Mouse (Mus musculus) ovary, adult 18-20 months (tissue): ENCODE data around the gene Hif3a.

Source experiments
- DNase-seq: peaks from one replicate; pipeline ENCODE4 v3.0.0; 2022; ENCODE audit warnings: low spot score, mixed read lengths

The Hif3a gene

DNA sequence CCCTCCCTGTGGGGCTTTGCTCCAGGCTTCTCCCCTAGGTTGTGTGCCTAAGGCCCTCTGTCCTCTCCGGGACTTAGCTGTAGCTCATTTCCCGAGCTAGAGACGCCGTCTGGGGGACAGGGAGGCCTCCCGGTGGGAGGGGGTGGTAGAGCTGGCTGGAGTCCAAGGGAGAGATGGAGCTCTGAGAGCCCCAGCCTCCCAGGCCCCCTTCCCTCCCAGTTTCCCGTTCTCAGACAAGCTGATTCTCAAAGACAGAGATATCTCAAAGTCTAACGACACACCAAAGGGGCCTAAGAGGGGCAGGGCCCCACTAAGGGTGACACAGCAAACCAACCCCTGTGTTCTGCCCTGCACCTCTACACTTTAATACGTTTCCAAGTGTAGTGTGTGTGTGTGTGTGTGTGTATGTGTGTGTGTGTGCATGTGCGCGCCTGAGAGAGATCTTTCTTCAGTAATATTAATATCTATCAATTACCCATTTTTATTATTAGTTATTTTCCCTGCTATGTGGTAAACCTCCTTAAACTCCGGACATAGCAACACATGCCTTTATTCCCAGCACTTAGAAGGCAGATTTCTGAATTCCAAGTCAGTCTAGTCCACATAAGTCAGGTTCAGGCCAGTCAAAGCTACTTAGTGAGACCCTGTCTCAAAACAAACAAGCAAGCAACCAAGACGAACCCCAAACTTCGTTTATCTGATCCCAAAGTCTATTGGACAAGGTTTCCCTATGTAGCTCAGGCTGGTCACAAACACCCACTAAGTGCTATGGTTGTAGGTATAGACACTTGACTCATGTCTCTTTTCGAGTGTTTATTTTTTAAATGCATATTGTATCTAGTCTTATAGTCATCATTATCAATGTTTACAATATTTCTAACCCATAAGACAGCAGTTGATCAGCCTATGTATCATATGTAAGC is 5.4 kb downstream of the Hif3a start:
- no peak for DNase-seq

DNA sequence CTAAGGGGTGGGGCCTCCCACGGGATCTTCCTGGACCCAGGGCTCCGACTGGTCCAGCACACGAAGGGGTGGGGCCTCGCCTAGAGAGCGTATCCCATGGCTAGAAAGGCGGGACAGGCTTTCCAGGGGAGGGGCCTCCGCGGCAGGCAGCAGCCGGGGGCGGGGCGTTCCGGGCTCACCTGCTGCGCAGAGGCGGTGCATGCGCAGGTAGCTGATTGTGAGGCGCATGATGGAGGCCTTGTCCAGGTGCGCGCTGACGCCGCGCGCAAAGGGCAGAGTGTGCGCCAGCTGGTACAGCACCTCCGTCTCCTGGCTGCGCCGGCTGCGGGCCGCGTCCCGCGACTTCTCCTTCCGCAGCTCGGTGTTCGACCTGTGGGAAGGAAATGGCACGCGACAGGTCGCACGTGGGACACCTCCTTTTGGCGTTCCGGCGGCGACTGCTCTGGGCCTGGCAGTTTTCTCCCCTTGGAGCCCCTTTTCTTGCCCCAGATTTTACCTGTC is 6.1 kb downstream of the Hif3a start:
- peak; percentile 81 for DNase-seq

- no peak for DNase-seq
Measured at GRCm38 (mm10) chr7:17055287-17055946, 6.8 kb downstream of the Hif3a start.

- no peak for DNase-seq
Measured at GRCm38 (mm10) chr7:17054325-17054989, 7.8 kb downstream of the Hif3a start.

GRCm38 (mm10) chr7:17050933-17051594 is 11.2 kb downstream of the Hif3a start:
- no peak for DNase-seq

DNA sequence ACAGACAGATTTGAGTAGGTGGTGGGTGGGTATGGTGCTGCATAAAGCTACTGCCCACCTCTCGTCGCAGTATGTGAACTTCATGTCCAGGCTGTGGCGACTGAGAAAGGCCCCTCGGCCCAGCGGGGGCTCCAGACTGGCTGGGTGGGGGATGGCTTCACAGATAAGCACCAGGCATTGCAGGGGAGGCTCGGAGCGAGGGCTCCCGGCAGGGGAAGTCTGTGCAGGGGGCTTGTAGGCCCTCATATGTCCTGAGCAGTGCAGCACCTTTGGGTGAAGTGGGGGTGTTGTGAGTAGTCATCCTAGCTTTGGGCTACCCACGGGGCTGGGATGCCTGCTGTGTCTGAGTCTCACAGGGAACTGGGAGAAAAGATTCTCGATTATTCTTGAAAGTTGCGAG is 11.7 kb downstream of the Hif3a start:
- DNase-seq = no peak

DNA sequence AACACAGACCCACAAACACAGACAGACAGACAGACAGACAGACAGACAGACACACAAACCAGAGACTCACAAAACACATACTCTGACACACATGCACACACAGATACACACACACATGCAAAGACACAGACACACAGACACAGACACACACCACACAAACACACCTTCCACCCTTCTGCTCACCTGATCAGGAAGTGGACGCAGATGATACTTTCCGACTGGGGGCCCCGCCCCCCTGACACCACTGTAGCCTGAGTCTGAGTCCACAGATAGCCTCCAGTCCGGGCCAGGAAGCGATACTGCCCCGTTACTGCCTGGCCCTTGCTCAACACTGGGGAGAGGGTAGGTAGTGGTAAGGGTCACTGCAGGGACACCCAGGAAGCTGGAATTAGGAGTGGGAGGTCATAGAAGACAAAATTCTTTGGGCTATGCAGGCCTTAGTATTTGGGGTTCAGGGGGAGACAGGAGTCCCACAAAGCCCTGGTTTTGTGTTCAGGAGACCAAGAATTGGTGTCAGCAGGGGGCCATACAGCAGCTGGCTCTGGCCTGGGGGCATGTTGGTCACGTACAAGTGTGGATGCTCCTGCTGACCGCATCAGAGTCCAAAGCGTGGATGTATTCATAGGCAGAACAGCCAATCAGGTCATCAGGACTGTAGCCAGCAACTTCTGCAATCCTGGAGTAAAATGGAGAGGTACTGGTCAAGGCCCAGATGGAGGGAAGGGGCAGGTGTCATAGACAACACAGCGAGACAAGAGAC is 13.6 kb downstream of the Hif3a start:
- no peak for DNase-seq

- DNase-seq = no peak
Measured at GRCm38 (mm10) chr7:17047041-17047682, 15.1 kb downstream of the Hif3a start.

DNA sequence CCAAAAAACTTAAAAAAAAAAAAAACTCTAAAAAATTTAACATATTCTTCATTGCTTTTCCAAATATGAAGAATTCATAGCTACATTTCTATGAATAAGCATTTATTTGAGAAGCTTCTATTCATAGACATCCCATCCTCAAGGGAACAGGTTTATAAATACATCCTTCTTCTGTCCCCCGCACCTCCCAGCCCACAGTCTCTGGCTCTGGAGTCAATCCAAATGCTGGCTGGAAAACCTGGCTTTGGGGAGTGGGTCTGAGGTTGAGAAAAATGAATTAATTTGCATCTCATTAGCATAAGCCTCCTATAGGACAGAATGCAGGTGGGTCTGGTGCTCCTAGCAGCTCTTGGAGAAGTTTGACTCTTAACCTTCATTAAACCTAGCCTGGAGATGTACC is 16.5 kb downstream of the Hif3a start:
- DNase-seq = no peak

DNA sequence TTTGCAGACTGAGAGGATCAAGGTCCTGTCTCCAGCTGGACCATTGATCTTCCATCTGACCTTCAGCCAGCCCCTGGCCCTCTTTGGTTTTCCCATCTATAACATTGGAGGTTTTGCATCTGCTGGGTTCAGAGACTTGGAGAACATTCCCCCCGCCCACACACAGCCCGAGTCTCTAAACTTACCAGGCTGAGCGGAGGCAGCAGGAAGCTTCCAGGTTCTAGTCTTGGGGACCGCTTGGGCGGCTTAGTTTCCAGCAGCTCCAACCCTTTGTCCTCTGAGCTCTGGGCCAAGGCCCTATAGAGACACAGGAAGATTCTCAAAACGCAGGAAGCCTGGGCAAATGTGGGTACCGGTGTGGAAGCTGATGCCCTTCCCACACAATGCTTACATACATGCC is 22.9 kb downstream of the Hif3a start:
- DNase-seq = no peak

GRCm38 (mm10) chr7:17038018-17038695 is 24.1 kb downstream of the Hif3a start:
- no peak for DNase-seq

DNA sequence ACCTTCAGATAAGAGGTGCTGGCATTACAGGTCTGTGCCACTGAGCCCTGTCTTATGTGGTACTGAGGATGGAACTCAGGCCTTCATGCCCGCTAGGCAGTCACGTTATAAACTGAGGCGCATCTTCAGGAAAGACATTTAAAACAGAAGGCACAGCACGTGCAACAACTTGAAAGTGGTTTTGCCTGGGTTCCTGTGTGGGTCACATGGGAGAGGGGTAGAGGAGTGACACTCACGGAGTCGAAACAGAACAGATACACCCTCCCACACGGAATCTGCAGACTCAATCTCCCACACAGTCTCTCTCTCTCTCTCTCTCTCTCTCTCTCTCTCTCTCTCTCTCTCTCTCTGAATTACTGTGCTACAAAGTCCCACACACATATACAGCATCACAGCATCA is 32.0 kb downstream of the Hif3a start:
- no peak for DNase-seq

DNA sequence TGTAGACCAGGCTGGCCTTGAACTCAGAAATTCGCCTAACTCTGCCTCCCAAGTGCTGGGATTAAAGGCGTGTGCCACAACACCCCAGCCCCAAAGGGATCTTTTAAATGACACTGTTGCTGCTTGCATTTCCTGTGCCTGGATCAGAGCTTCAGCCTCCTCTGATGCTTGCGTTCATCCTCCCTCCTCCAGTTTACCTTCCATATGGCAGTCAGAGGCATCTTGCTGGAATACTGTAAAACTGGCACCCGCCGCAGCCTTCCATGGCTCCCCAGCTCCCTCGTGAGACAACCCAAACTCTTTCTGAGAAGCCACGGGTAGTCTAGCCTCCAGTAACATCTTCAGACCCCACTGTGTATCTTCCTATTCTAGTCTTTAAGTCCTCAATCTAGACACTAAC is 33.3 kb downstream of the Hif3a start:
- DNase-seq = no peak

- DNase-seq = peak; percentile 90
Measured at GRCm38 (mm10) chr7:17027588-17028343, 34.5 kb downstream of the Hif3a start, which contains the start of gene Ppp5c. Gene Ppp5c (minus strand): TSS chr7:17027924.

DNA sequence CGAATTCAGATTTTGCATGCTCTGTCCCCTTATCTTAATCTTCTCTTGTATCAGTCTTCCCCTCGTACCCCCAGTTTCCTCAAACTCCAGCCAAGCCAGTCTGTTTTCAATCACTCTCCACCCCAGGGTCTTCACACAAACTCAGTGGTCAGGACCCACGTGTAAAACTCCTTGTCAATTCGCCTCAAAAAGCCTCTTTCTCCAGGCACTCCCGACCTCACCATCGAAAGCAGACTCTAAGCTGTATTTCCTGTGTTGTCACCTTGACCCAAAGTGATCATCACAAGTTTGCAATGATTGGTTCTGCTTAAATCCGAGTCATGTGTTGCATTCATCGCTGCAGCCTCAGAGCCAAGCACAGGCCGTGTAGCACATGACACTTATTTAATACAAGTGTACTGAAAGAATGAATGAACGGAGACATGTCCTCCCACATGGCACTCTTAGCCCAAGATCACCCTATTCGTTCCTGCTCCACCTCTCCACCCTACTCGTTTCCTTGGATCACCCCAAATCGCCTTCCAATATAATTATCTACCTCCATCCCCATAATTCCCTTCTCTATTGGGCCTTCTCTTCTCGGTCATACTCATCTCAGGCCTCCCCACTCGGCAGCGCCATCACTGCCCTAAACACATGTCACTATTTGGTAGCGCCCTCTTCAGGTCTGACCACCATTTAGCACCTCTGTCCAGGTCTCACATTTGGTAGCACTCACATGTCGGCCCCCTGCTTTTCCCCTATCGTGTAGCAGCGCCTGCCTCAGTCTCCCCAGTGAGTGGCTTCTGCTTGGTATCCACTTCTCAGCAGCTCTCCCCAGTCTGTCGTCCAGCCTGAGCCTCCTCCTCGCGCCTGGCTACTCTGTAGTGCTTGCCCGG is 35.3 kb downstream of the Hif3a start:
- no peak for DNase-seq

GRCm38 (mm10) chr7:17025896-17026622 is 36.2 kb downstream of the Hif3a start:
- DNase-seq = no peak

- no peak for DNase-seq
Measured at GRCm38 (mm10) chr7:17025505-17025894, 36.7 kb downstream of the Hif3a start.
